Mouse (Mus musculus) c-Kit-positive CD71-positive TER-119-positive erythroid progenitor cells, embryonic 14.5 days (primary cell): ENCODE measurements around the gene Tln1.
"Not testable (repeated sequence)": the region's sequence is repeated elsewhere in the genome, so short reads cannot be mapped to it uniquely, and the experiment has no call there.

Experiments
- DNase-seq: peaks from one replicate; pipeline ENCODE4 v3.0.0-alpha.2; 2013; ENCODE audit warnings: low spot score

Gene Tln1

GRCm38 (mm10) chr4:43506074-43506473, 56.4 kb downstream of the Tln1 start:
- DNase-seq: no peak

GRCm38 (mm10) chr4:43504269-43504668, 58.2 kb downstream of the Tln1 start:
- no peak for DNase-seq

- DNase-seq: no peak
Observed at GRCm38 (mm10) chr4:43503506-43503905, 59.0 kb downstream of the Tln1 start.

GRCm38 (mm10) chr4:43503041-43503440, 59.5 kb downstream of the Tln1 start:
- DNase-seq: no peak

GRCm38 (mm10) chr4:43499407-43500333, 62.8 kb downstream of the Tln1 start, which contains the start of gene Arhgef39:
Gene Arhgef39 (minus strand): TSS chr4:43499695.
- DNase-seq: peak; percentile 85

GRCm38 (mm10) chr4:43498983-43499382, 63.5 kb downstream of the Tln1 start:
- DNase-seq: no peak

GRCm38 (mm10) chr4:43497946-43498345, 64.5 kb downstream of the Tln1 start:
- no peak for DNase-seq

- no peak for DNase-seq
Observed at GRCm38 (mm10) chr4:43497405-43497804, 65.1 kb downstream of the Tln1 start.

GRCm38 (mm10) chr4:43496587-43496986, 65.9 kb downstream of the Tln1 start:
- no peak for DNase-seq

GRCm38 (mm10) chr4:43493846-43494240, 68.6 kb downstream of the Tln1 start:
- peak; percentile 46 for DNase-seq

- peak; percentile 95 for DNase-seq
Observed at GRCm38 (mm10) chr4:43493186-43493845, 69.2 kb downstream of the Tln1 start.

GRCm38 (mm10) chr4:43492821-43493185, 69.7 kb downstream of the Tln1 start, which contains the start of gene Ccdc107:
Gene Ccdc107 (plus strand): TSS chr4:43492900.
- DNase-seq: peak; percentile 91

- DNase-seq: no peak
Observed at GRCm38 (mm10) chr4:43492101-43492820, 70.2 kb downstream of the Tln1 start.

- DNase-seq: peak; percentile 61
Observed at GRCm38 (mm10) chr4:43490801-43491200, 71.7 kb downstream of the Tln1 start.

GRCm38 (mm10) chr4:43489611-43490010, 72.9 kb downstream of the Tln1 start:
- DNase-seq: no peak

GRCm38 (mm10) chr4:43485666-43486065, 76.8 kb downstream of the Tln1 start:
- not testable (repeated sequence) for DNase-seq

- no peak for DNase-seq
Observed at GRCm38 (mm10) chr4:43483535-43484091, 78.9 kb downstream of the Tln1 start, which contains the start of gene Sit1. Gene Sit1 (minus strand): TSS chr4:43483734.

- no peak for DNase-seq
Observed at GRCm38 (mm10) chr4:43482591-43482990, 79.9 kb downstream of the Tln1 start.

GRCm38 (mm10) chr4:43481894-43482456, 80.5 kb downstream of the Tln1 start:
- DNase-seq: no peak
